Mouse (Mus musculus): ENCODE measurements around the gene Tnfrsf19. TPM values are rescaled to one million over a fixed set of nuclear protein-coding genes. Genes with fewer than 3 reads are reported as not detected.

The Tnfrsf19 gene
- polyA plus RNA-seq, 1 experiment, result 12.4 TPM

DNA sequence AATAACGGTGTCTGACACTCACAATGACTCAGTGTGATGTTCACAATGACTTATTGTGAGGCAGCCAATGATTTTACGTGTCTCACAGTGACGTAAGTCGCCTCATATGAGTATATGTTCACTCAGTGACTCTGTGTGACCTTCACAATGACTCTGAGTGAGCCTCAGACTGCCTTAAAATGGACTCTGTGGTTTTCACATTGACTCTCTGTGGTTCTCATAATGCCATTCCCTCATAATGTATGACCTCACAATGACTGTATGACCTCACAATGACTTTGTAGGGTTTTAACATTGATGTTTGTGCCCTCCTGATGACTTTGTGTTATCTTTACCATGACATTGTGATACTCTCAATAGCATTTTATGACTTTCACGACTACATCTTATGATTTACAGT lies 110.6 kb downstream of the Tnfrsf19 start:
- H3K9me3 ChIP-seq (replicated peaks; ENCODE audit: control insufficient read depth, insufficient read depth, low read length, poor library complexity, severe bottlenecking), result no peaks in the 10 kb centered on the region
- no peak overlapping the region for H3K9ac ChIP-seq (ENCODE audit: low read depth, poor library complexity, severe bottlenecking)
- H3K4me1 ChIP-seq (ENCODE audit: control insufficient read depth, insufficient read depth, low read length), result no peaks in the 10 kb centered on the region
- no peak overlapping the region for H3K4me3 ChIP-seq (ENCODE audit: low read depth, low read length)
- H3K27me3 ChIP-seq (ENCODE audit: control insufficient read depth, insufficient read depth, low read length, poor library complexity, severe bottlenecking), result no peaks in the 10 kb centered on the region
- no peak for TF ChIP-seq POLR2A (IDR thresholded peaks at IDR 0.05; ENCODE audit: insufficient read depth, low read length)
- TF ChIP-seq CTCF (IDR thresholded peaks at IDR 0.05; ENCODE audit: low read depth, low read length), result no peak
- no peak for TF ChIP-seq EP300 (IDR thresholded peaks at IDR 0.05; ENCODE audit: insufficient read depth, low read depth, low read length)
- no peaks in the 10 kb centered on the region for H3K36me3 ChIP-seq (ENCODE audit: control insufficient read depth, insufficient read depth, low read length, poor library complexity, severe bottlenecking)
- no peak overlapping the region for H3K27ac ChIP-seq (ENCODE audit: insufficient read depth, low read length)

DNA sequence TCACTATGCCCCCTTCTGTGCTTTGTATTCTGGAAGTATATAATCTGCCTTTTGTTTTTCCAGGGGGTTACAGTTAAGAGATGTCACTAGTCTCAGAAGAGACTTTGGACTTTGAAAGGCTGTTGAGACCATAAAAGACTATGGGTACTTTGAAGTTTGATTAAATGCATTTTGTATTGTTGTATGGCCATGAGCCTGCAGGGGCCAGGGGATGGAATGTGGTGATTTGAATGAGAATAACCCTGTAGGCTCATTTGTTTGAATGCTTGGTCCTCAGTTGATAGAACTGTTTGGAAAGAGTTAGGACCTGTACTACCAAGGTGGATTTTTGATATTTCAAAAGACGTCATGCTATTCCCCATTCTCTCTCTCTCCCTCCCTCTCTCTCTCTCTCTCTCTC lies 120.3 kb downstream of the Tnfrsf19 start:
- no peaks in the 10 kb centered on the region for H3K27me3 ChIP-seq (ENCODE audit: control insufficient read depth, insufficient read depth, low read length, poor library complexity, severe bottlenecking)
- H3K9ac ChIP-seq (ENCODE audit: low read depth, poor library complexity, severe bottlenecking), result no peak overlapping the region
- no peaks in the 10 kb centered on the region for H3K9me3 ChIP-seq (replicated peaks; ENCODE audit: control insufficient read depth, insufficient read depth, low read length, poor library complexity, severe bottlenecking)
- no peak overlapping the region for H3K27ac ChIP-seq (ENCODE audit: insufficient read depth, low read length)
- TF ChIP-seq CTCF (IDR thresholded peaks at IDR 0.05; ENCODE audit: low read depth, low read length) (no peak), POLR2A (IDR thresholded peaks at IDR 0.05; ENCODE audit: insufficient read depth, low read length) (no peak), EP300 (IDR thresholded peaks at IDR 0.05; ENCODE audit: insufficient read depth, low read depth, low read length) (no peak)
- no peak overlapping the region for H3K4me3 ChIP-seq (ENCODE audit: low read depth, low read length)
- no peaks in the 10 kb centered on the region for H3K4me1 ChIP-seq (ENCODE audit: control insufficient read depth, insufficient read depth, low read length)
- H3K36me3 ChIP-seq (ENCODE audit: control insufficient read depth, insufficient read depth, low read length, poor library complexity, severe bottlenecking), result no peaks in the 10 kb centered on the region

DNA sequence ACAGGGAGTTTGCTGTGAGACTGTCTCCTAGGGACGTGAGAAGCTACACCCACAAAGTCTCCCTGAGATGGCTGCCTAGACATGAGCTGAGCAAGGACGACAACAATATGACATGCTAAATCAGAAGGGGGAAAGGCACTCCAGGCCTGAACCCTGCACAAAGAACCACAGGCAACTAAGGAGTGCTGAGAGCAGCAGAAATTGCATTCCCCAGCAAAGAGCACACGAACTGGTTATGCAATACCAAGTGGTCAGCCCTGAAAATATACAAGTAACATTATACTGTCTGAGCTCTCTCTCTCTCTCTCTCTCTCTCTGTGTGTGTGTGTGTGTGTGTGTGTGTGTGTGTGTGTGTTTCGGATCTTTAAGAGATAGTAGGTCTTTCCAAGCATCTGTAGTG lies 129.6 kb downstream of the Tnfrsf19 start:
- Histone ChIP-seq H3K9me3 (replicated peaks; ENCODE audit: control insufficient read depth, insufficient read depth, low read length, poor library complexity, severe bottlenecking) (no peaks in the 10 kb centered on the region), H3K27me3 (ENCODE audit: control insufficient read depth, insufficient read depth, low read length, poor library complexity, severe bottlenecking) (no peaks in the 10 kb centered on the region), H3K27ac (ENCODE audit: insufficient read depth, low read length) (no peak overlapping the region), H3K4me3 (ENCODE audit: low read depth, low read length) (no peak overlapping the region), H3K4me1 (ENCODE audit: control insufficient read depth, insufficient read depth, low read length) (no peaks in the 10 kb centered on the region), H3K36me3 (ENCODE audit: control insufficient read depth, insufficient read depth, low read length, poor library complexity, severe bottlenecking) (no peaks in the 10 kb centered on the region), H3K9ac (ENCODE audit: low read depth, poor library complexity, severe bottlenecking) (no peak overlapping the region)
- TF ChIP-seq EP300 (IDR thresholded peaks at IDR 0.05; ENCODE audit: insufficient read depth, low read depth, low read length) (no peak), POLR2A (IDR thresholded peaks at IDR 0.05; ENCODE audit: insufficient read depth, low read length) (no peak), CTCF (IDR thresholded peaks at IDR 0.05; ENCODE audit: low read depth, low read length) (no peak)

Other genes starting within 250 kb of the Tnfrsf19 start
- gene Sacs, start 92.0 kb upstream of the Tnfrsf19 start, polyA plus RNA-seq (2011; ENCODE audit: insufficient read depth, insufficient read length, low read depth, missing spikeins), result 11.5 and 13.3 TPM in 2 replicates
- gene Sgcg, start 212.0 kb upstream of the Tnfrsf19 start, polyA plus RNA-seq (2011; ENCODE audit: insufficient read depth, insufficient read length, low read depth, missing spikeins), result not detected in 2 replicates

All from ES-Bruce4 (cell line).